Mouse (Mus musculus) liver, adult 2 months (tissue): ENCODE measurements around the gene Tnfaip8l1.

Experiments used
- CTCF ChIP-seq: fragments of 200-500 bp; IDR thresholded peaks from 2 replicates; pipeline ENCODE4 v1.5.1; 2011; ENCODE audit warnings: low read depth, low read length, control low read depth
- POLR2A ChIP-seq: fragments of 200-500 bp; IDR thresholded peaks from 2 replicates; pipeline ENCODE4 v1.6.1; 2011; ENCODE audit warnings: low read length, control low read depth; ENCODE audit not compliant: insufficient read depth; ENCODE audit errors: extremely low read depth

GRCm38 (mm10) chr17:56212676-56213075, 50.4 kb downstream of the Tnfaip8l1 start:
- no peak for TF ChIP-seq POLR2A
- TF ChIP-seq CTCF, result peak; percentile 41; the same call in 1 of the 2 replicates
